Mouse (Mus musculus) hindbrain, embryonic 13.5 days (tissue): ENCODE results near the gene Larp4b. TPM values are rescaled to one million over a fixed set of nuclear protein-coding genes. Genes with fewer than 3 reads are reported as not detected.

Experiments
- ATAC-seq: fragments of 200-750 bp; cut with Nextera tagmentation; 2 replicates; pipeline ENCODE4 v1.8.0; 2017; ENCODE audit warnings: moderate TSS enrichment; ENCODE audit not compliant: low FRiP score
- H3K27ac ChIP-seq: fragments of 300-500 bp; sonication (generic); 2 replicates; pipeline ENCODE4 v1.5.1; 2015; ENCODE audit warnings: inconsistent platforms, mild to moderate bottlenecking, moderate library complexity
- H3K27me3 ChIP-seq: fragments of 300-500 bp; sonication (generic); 2 replicates; pipeline ENCODE4 v1.6.1; 2015; ENCODE audit warnings: mild to moderate bottlenecking, inconsistent platforms
- H3K36me3 ChIP-seq: fragments of 300-500 bp; sonication (generic); 2 replicates; pipeline ENCODE4 v1.6.1; 2015; ENCODE audit warnings: mild to moderate bottlenecking, inconsistent platforms
- H3K4me1 ChIP-seq: fragments of 300-500 bp; sonication (generic); replicated peaks from 2 replicates; pipeline ENCODE4 v1.6.1; 2015; ENCODE audit warnings: inconsistent platforms
- H3K4me2 ChIP-seq: fragments of 300-500 bp; sonication (generic); 2 replicates; pipeline ENCODE4 v1.6.1; 2015; ENCODE audit warnings: inconsistent platforms, mild to moderate bottlenecking, moderate library complexity
- H3K4me3 ChIP-seq: fragments of 300-500 bp; sonication (generic); 2 replicates; pipeline ENCODE4 v1.5.1; 2015; ENCODE audit warnings: mild to moderate bottlenecking, inconsistent platforms
- H3K9ac ChIP-seq: fragments of 300-500 bp; sonication (generic); 2 replicates; pipeline ENCODE4 v1.6.1; 2015; ENCODE audit warnings: mild to moderate bottlenecking, inconsistent platforms
- H3K9me3 ChIP-seq: fragments of 300-500 bp; sonication (generic); 2 replicates; pipeline ENCODE4 v1.6.1; 2016; ENCODE audit warnings: inconsistent platforms
- WGBS: fragments of 180-500 bp; shearing (Covaris S2); methylation state at CpG from one replicate; pipeline ENCODE4 v1.1.7; 2015; 5-methylcytosine and 5-hydroxymethylcytosine counted together
- polyA plus RNA-seq: library from polyadenylated mRNA; unstranded; fragments of >200 nt; fragmentation: Nextera tagmentation; extraction: Ambion mirVana; gene quantifications from 2 replicates; pipeline ENCODE4 v1.2.1, GENCODE M21; 2015

Larp4b gene
- polyA plus RNA-seq, 1 experiment from 2014 or later: 33.6 TPM

DNA sequence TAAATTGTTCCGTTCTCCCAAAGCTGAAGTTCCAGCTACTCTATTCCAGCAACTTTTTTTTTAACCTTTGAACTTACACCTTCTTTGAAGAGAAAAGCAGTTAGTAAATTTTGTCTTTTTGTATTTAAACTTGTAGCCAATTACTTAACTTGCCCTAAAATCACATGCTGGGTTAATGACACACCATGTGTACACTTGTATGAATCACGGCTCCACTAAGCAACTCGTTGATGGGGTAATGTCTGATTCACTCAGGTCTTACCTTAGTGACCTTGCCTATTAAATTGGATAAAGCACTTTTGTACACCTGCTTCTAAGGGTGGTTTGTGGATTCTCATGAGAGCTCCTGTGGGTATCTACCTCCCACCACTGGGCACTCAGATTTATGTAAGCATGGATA, 74.2 kb downstream of the Larp4b start:
- Histone ChIP-seq H3K4me1 (no peaks in the 10 kb centered on the region), H3K27me3 (no peaks in the 10 kb centered on the region), H3K9ac (no peak overlapping the region), H3K9me3 (no peaks in the 10 kb centered on the region), H3K36me3 (peaks cover 80% of the 10 kb centered on the region), H3K4me3 (no peak overlapping the region), H3K4me2 (no peak overlapping the region), H3K27ac (no peak overlapping the region)
- ATAC-seq: no peak
- WGBS: 90% methylated on average over 3 of the region's 3 CpGs

DNA sequence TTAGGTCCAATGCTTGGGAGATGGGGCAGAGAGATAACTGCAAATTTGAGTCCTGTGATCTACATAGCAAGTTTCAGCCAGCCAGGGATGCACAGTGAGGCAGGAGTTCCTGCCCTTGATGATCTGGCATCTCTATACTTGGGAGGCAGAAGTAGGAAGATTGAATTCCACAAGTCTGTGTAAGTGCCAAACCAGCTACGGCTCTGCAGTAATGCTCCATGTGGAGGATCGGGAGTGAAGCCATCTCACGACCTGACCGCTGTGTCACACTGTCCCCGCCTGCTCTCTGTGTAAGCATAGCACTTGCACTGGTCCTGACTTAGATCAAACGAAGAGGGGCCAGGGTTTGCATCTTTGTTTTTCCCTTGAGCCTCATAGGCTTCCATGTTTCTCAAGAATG, 75.9 kb downstream of the Larp4b start:
- no peak for ATAC-seq
- Histone ChIP-seq H3K4me3 (no peak overlapping the region), H3K4me1 (no peaks in the 10 kb centered on the region), H3K9ac (no peak overlapping the region), H3K9me3 (no peaks in the 10 kb centered on the region), H3K27me3 (no peaks in the 10 kb centered on the region), H3K4me2 (no peak overlapping the region), H3K36me3 (peaks cover 79% of the 10 kb centered on the region), H3K27ac (no peak overlapping the region)
- WGBS: 92% methylated on average over 6 of the region's 6 CpGs

- no peaks in the 10 kb centered on the region for H3K27me3 ChIP-seq
- peaks cover 79% of the 10 kb centered on the region for H3K36me3 ChIP-seq
- H3K4me3 ChIP-seq: no peak overlapping the region
- H3K9me3 ChIP-seq: no peaks in the 10 kb centered on the region
- H3K4me1 ChIP-seq: no peaks in the 10 kb centered on the region
- no peak overlapping the region for H3K9ac ChIP-seq
- H3K4me2 ChIP-seq: no peak overlapping the region
- H3K27ac ChIP-seq: no peak overlapping the region; the same call in 1 of the 2 replicates
- 89% methylated on average over 16 of the region's 16 CpGs for WGBS
- ATAC-seq: no peak
Observed at GRCm38 (mm10) chr13:9170726-9171125, 77.0 kb downstream of the Larp4b start.

GRCm38 (mm10) chr13:9173414-9173813, 79.7 kb downstream of the Larp4b start:
- WGBS: 88% methylated on average over 3 of the region's 3 CpGs
- H3K9me3 ChIP-seq: no peaks in the 10 kb centered on the region
- H3K36me3 ChIP-seq: peaks cover 59% of the 10 kb centered on the region
- H3K9ac ChIP-seq: no peak overlapping the region
- H3K4me3 ChIP-seq: no peak overlapping the region
- H3K4me1 ChIP-seq: no peaks in the 10 kb centered on the region
- H3K4me2 ChIP-seq: no peak overlapping the region
- no peaks in the 10 kb centered on the region for H3K27me3 ChIP-seq
- ATAC-seq: no peak
- H3K27ac ChIP-seq: no peak overlapping the region

DNA sequence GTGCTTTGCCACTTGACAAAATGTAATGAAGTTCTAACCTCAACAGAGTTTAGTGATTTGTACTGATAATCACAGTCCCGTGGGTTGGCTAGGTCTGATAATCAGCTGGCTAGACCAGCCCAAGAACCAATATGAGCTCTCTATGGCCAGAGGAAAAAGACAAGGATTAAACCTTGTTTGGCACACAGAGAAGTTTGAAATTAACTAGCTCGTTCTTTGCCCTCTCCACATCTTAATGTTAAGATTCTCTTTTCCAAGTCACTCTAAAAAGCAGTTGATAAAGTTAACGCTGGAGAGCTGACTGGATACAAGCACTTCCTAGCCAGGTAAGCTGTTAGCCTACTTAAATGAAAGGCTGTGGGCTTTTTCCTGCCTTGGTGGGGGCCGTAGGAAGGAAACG, 81.5 kb downstream of the Larp4b start:
- no peaks in the 10 kb centered on the region for H3K4me1 ChIP-seq
- 98% methylated on average over 5 of the region's 5 CpGs for WGBS
- ATAC-seq: no peak
- no peak overlapping the region for H3K27ac ChIP-seq
- no peaks in the 10 kb centered on the region for H3K27me3 ChIP-seq
- no peaks in the 10 kb centered on the region for H3K9me3 ChIP-seq
- no peak overlapping the region for H3K4me2 ChIP-seq
- peaks cover 42% of the 10 kb centered on the region for H3K36me3 ChIP-seq
- no peak overlapping the region for H3K4me3 ChIP-seq
- no peak overlapping the region for H3K9ac ChIP-seq

DNA sequence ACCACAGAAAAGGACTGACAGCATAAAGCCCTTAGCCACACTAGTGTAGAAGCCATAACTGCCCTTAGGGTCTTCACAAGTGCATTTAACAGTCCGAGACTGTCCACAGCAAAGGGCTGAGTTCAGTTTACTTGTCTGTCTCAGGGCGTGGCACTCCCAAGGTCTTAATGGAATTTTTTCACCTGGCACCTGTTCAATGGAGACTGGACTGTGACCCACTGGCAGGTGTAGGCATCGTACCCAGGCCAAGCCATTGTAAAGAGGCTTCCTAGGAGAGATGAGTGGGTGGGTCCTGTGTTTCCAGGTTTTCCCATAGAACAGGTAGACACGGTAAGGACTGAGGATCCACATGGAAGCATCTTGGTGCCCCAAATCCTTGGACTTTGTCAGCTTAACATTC, 84.6 kb downstream of the Larp4b start:
- peaks cover 24% of the 10 kb centered on the region for H3K36me3 ChIP-seq
- no peak for ATAC-seq
- 94% methylated on average over 4 of the region's 4 CpGs for WGBS
- no peak overlapping the region for H3K4me2 ChIP-seq
- H3K27ac ChIP-seq: no peak overlapping the region
- no peaks in the 10 kb centered on the region for H3K9me3 ChIP-seq
- no peak overlapping the region for H3K4me3 ChIP-seq
- H3K4me1 ChIP-seq: no peaks in the 10 kb centered on the region
- no peaks in the 10 kb centered on the region for H3K27me3 ChIP-seq
- H3K9ac ChIP-seq: no peak overlapping the region

GRCm38 (mm10) chr13:9178718-9179117, 85.0 kb downstream of the Larp4b start:
- Histone ChIP-seq H3K36me3 (peaks cover 20% of the 10 kb centered on the region), H3K4me1 (no peaks in the 10 kb centered on the region), H3K27me3 (no peaks in the 10 kb centered on the region), H3K9me3 (no peaks in the 10 kb centered on the region), H3K9ac (no peak overlapping the region), H3K4me2 (no peak overlapping the region), H3K4me3 (no peak overlapping the region), H3K27ac (no peak overlapping the region)
- no peak for ATAC-seq
- WGBS: 67% methylated on average over 3 of the region's 3 CpGs

- H3K9ac ChIP-seq: no peak overlapping the region
- no peak overlapping the region for H3K4me2 ChIP-seq
- no peaks in the 10 kb centered on the region for H3K4me1 ChIP-seq
- no peak for ATAC-seq
- no peaks in the 10 kb centered on the region for H3K9me3 ChIP-seq
- no peaks in the 10 kb centered on the region for H3K27me3 ChIP-seq
- H3K4me3 ChIP-seq: no peak overlapping the region
- H3K36me3 ChIP-seq: peaks cover 11% of the 10 kb centered on the region
- no peak overlapping the region for H3K27ac ChIP-seq
- WGBS: 64% methylated on average over 11 of the region's 11 CpGs
Observed at GRCm38 (mm10) chr13:9180221-9180620, 86.5 kb downstream of the Larp4b start.

- no peaks in the 10 kb centered on the region for H3K4me1 ChIP-seq
- 84% methylated on average over 6 of the region's 6 CpGs for WGBS
- ATAC-seq: 0 out of 2 replicates have a peak, but pooled peaks have one; percentile 9
- no peak overlapping the region for H3K27ac ChIP-seq
- H3K9me3 ChIP-seq: no peaks in the 10 kb centered on the region
- no peak overlapping the region for H3K4me2 ChIP-seq
- H3K9ac ChIP-seq: no peak overlapping the region
- H3K4me3 ChIP-seq: no peak overlapping the region
- H3K27me3 ChIP-seq: no peaks in the 10 kb centered on the region
- H3K36me3 ChIP-seq: peaks cover 5% of the 10 kb centered on the region; the same call in 1 of the 2 replicates
Observed at GRCm38 (mm10) chr13:9181106-9181505, 87.4 kb downstream of the Larp4b start.

- Histone ChIP-seq H3K4me3 (no peak overlapping the region), H3K27ac (peak overlapping the region; percentile 67), H3K4me2 (no peak overlapping the region), H3K9me3 (no peaks in the 10 kb centered on the region), H3K9ac (no peak overlapping the region), H3K27me3 (no peaks in the 10 kb centered on the region), H3K36me3 (no peaks in the 10 kb centered on the region), H3K4me1 (no peaks in the 10 kb centered on the region)
- peak; percentile 76 for ATAC-seq
- 10% methylated on average over 11 of the region's 11 CpGs for WGBS
Observed at GRCm38 (mm10) chr13:9181666-9182264, 88.1 kb downstream of the Larp4b start.

DNA sequence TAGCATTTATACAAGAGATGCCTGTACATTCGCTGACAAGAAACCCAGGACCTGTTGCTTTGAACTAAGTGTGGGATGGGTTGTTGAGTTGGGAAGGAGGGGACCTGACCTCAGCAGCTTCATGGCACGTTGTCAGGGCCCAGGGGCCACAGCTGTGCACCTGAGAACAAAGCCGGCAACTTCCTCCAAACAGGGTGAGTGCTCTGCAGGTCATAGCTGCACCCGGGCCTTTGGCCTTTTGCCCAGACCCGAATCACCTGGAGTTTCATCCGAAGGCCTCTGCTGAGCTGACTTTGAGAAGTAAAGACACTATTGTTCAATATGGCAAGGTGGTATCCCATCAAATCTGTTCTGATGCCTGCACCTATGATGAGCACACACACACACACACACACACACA, 90.6 kb downstream of the Larp4b start:
- Histone ChIP-seq H3K9ac (no peak overlapping the region), H3K27ac (no peak overlapping the region), H3K9me3 (no peaks in the 10 kb centered on the region), H3K4me1 (peaks cover 15% of the 10 kb centered on the region), H3K36me3 (no peaks in the 10 kb centered on the region), H3K27me3 (no peaks in the 10 kb centered on the region), H3K4me3 (no peak overlapping the region), H3K4me2 (no peak overlapping the region)
- ATAC-seq: no peak
- 87% methylated on average over 6 of the region's 6 CpGs for WGBS

DNA sequence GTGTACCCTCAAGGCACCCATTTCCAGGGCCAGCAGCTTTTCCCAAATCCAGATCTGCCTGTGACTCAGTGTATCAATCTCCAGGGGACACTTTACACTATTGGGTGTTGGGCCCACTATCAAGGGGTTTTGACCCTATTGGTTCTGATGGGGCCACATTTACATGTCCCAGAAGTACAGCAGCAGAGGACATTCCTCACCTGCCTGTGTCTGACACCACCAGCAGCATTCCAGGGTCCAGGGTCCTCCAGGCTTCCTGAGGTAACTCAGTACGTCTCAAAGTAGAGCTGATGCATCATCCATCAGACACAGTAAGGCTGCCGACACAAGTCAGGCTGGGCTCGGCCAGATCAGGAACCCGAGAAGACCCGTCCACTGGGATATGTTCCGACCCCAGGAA, 91.0 kb downstream of the Larp4b start:
- Histone ChIP-seq H3K36me3 (no peaks in the 10 kb centered on the region), H3K4me3 (no peak overlapping the region), H3K9me3 (no peaks in the 10 kb centered on the region), H3K9ac (no peak overlapping the region), H3K4me2 (no peak overlapping the region), H3K4me1 (peaks cover 15% of the 10 kb centered on the region), H3K27ac (no peak overlapping the region), H3K27me3 (no peaks in the 10 kb centered on the region)
- ATAC-seq: no peak
- 86% methylated on average over 6 of the region's 6 CpGs for WGBS

DNA sequence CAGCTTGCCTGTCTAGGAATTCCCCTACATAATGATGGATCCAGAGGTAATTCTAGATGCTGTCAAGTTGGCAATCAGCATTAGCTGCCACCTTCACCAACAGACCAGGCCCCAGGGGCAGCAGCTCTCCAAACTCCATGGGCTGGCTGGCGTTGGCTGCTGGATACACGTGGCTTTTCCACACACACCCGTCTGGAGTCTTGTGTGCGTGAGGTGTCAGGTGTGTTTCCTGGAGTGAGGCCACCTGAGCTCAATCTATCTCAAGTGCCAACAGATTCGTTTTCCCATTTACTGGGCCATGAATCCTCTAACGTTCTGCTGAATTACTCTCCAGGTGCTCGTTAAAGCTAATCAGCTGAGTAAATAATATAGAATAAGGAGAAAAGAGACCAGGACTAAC, 93.5 kb downstream of the Larp4b start:
- WGBS: 39% methylated on average over 7 of the region's 7 CpGs
- ATAC-seq: 0 out of 2 replicates have a peak, but pooled peaks have one; percentile 11

More for the DNA sequence above, 93.5 kb downstream of the Larp4b start:
- H3K36me3 ChIP-seq: no peaks in the 10 kb centered on the region
- peak overlapping the region; percentile 66; the same call in 1 of the 2 replicates for H3K27ac ChIP-seq
- H3K4me3 ChIP-seq: no peak overlapping the region
- H3K27me3 ChIP-seq: no peaks in the 10 kb centered on the region
- peak overlapping the region; percentile 34 for H3K4me2 ChIP-seq
- H3K9ac ChIP-seq: peak overlapping the region; percentile 13; the same call in 1 of the 2 replicates
- peaks cover 18% of the 10 kb centered on the region for H3K4me1 ChIP-seq
- no peaks in the 10 kb centered on the region for H3K9me3 ChIP-seq
